Mouse (Mus musculus): Measurements from ENCODE around the gene Lin7a. TPM values are rescaled to one million over a fixed set of nuclear protein-coding genes. Genes with fewer than 3 reads are reported as not detected.
A peak's percentile ranks its signal among the peaks of the same experiment; 100 is the strongest.

Lin7a gene
- total RNA-seq, 2 experiments from 2014 or later = 44.8 to 45.7 TPM

GRCm38 (mm10) chr10:107418306-107418705 is 146.8 kb downstream of the Lin7a start:
- peak; percentile 14 to 23 for DNase-seq (ENCODE audit: low spot score in 2 of 2)

- DNase-seq (ENCODE audit: low spot score in 2 of 2) = no peak
These were observed 165.5 kb downstream of the Lin7a start for GRCm38 (mm10) chr10:107436967-107437366.

- peak; percentile 40 to 55 for DNase-seq (ENCODE audit: low spot score in 2 of 2)
These were observed 171.3 kb downstream of the Lin7a start for GRCm38 (mm10) chr10:107442781-107443180.

- DNase-seq (ENCODE audit: low spot score in 2 of 2) = no peak
These were observed 178.2 kb downstream of the Lin7a start for GRCm38 (mm10) chr10:107449496-107450330.

DNA sequence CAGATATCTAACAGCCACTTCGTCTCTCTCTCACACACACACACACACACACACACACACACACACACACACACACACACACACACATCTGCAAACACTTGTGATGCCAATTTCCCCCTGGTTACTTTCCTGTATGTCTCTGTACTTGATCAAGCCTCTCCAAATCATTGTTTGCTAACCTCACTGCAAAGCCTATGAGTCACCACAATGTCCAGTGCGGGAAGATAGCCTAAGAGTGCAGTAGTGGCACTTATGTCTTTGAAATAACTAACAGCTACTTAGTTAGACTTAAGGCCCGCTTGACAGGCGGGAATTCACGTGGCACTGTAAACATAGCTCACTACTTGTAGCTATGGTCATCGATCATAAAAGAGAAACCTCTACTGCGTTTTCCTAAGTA is 196.3 kb downstream of the Lin7a start:
- DNase-seq (ENCODE audit: low spot score in 2 of 2) = no peak

Other genes with a start within 250 kb of the Lin7a start
- 1 to 10 TPM in 1 of 2 experiments, under 1 TPM in 1; 0.76 to 1.4 TPM for gene Acss3, start 148.0 kb upstream of the Lin7a start, total RNA-seq (2021)
- not detected for gene Myf5, start 214.4 kb downstream of the Lin7a start, total RNA-seq (2021)
- not detected for gene Myf6, start 223.1 kb downstream of the Lin7a start, total RNA-seq (2021)

All from layer of hippocampus, postnatal 14 days (tissue).